ENCODE assay signal across 14 mouse cellular contexts in the genomic region with DNA sequence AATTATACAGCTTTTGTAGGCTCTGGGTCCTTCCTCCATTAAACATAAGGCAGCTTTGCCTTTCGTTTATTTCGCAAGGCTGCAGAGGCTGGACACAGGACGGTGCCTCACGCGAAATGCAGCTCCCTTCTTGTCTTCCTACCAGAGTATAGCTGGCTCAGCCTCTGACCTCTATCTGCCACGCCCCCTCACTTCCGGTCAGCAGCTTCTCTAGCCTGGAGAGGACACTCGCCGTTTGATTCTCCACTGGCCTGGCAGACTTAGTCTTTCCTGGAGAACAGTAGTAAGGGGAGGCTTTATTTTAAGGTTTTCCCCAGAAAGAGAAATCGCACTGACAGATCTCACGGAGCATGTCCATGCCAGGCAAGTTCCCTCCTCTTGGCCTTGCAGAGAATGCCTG.
DNase-seq lines count a peak whose midpoint lies in the region; ATAC-seq and TF ChIP-seq lines count a peak whose summit lies in the region.
"Had no signal": no experiment of that assay in that cellular context is flagged by ENCODE, and none has a peak within 500 bp of the region (broad histone marks: within the 10 kb centered on the region; RNA-seq: fewer than 3 reads in every experiment).

No protein-coding gene starts in this region.

- TF ChIP-seq CTCF in gastrocnemius, adult 2 months (IDR thresholded peaks at IDR 0.05) = no peak
- no peak for TF ChIP-seq CTCF in liver, adult 2 months (IDR thresholded peaks at IDR 0.05; ENCODE audit: low read depth, low read length)
- no peak for TF ChIP-seq CTCF in testis, adult 2 months (IDR thresholded peaks at IDR 0.05; ENCODE audit: control insufficient read depth, insufficient read depth, insufficient replicate concordance, low read depth, low read length)
- no peak for TF ChIP-seq CTCF in midbrain, postnatal 0 days (IDR thresholded peaks at IDR 0.05)

- no peak for ATAC-seq in liver, embryonic 11.5 days (replicated peaks; ENCODE audit: low FRiP score)
- no peak for ATAC-seq in midbrain, postnatal 0 days (ENCODE audit: low FRiP score)
- ATAC-seq: CD4-positive, CD25-positive, alpha-beta regulatory T cell, adult 4 months; intestine, postnatal 0 days; Patski had no signal

- H3K4me1 ChIP-seq in liver, adult 2 months (ENCODE audit: control insufficient read depth, insufficient read depth, low read length) = no peaks in the 10 kb centered on the region; the same call in 1 of the 2 replicates
- H3K4me1 ChIP-seq in liver, embryonic 11.5 days (replicated peaks; ENCODE audit: control insufficient read depth, insufficient read depth, low read length) = no peaks in the 10 kb centered on the region
- peaks cover 3% of the 10 kb centered on the region; the same call in 1 of the 2 replicates for H3K4me1 ChIP-seq in testis, adult 2 months (ENCODE audit: control insufficient read depth, insufficient read depth, low read length)
- no peaks in the 10 kb centered on the region for H3K4me1 ChIP-seq in midbrain, postnatal 0 days (ENCODE audit: insufficient read depth, low read length)
- H3K4me1 ChIP-seq: liver, embryonic 15.5 days had no signal

- no peaks in the 10 kb centered on the region for H3K9me3 ChIP-seq in liver, embryonic 11.5 days (ENCODE audit: control insufficient read depth, low read length)
- H3K9me3 ChIP-seq in midbrain, postnatal 0 days (ENCODE audit: low read length) = no peaks in the 10 kb centered on the region
- H3K9me3 ChIP-seq: liver, embryonic 15.5 days had no signal

- intact Hi-C loops in gastrocnemius, adult 2 months (cut with DNase I) = no loop called here
- intact Hi-C loops in heart, postnatal 36 days (cut with DNase I) = no loop called here

- H3K36me3 ChIP-seq in liver, adult 2 months (ENCODE audit: control insufficient read depth, insufficient read depth, low read length) = no peaks in the 10 kb centered on the region
- H3K36me3 ChIP-seq in liver, embryonic 11.5 days (ENCODE audit: control insufficient read depth, insufficient read depth, low read length) = no peaks in the 10 kb centered on the region
- no peaks in the 10 kb centered on the region for H3K36me3 ChIP-seq in testis, adult 2 months (ENCODE audit: control insufficient read depth, insufficient read depth, low read length)
- H3K36me3 ChIP-seq in midbrain, postnatal 0 days (ENCODE audit: insufficient read depth, low read length) = no peaks in the 10 kb centered on the region
- H3K36me3 ChIP-seq: liver, embryonic 15.5 days had no signal

- no peaks in the 10 kb centered on the region for H3K27me3 ChIP-seq in liver, adult 2 months (ENCODE audit: control insufficient read depth, insufficient read depth, low read length)
- H3K27me3 ChIP-seq in liver, embryonic 11.5 days (replicated peaks; ENCODE audit: control insufficient read depth, insufficient read depth, low read length) = no peaks in the 10 kb centered on the region
- no peaks in the 10 kb centered on the region for H3K27me3 ChIP-seq in testis, adult 2 months (ENCODE audit: control insufficient read depth, insufficient read depth, low read length)
- H3K27me3 ChIP-seq in midbrain, postnatal 0 days (ENCODE audit: insufficient read depth, low read length) = no peaks in the 10 kb centered on the region
- H3K27me3 ChIP-seq: liver, embryonic 15.5 days; Patski had no signal

- no peak overlapping the region for H3K9ac ChIP-seq in liver, adult 2 months (ENCODE audit: low read depth, low read length)
- H3K9ac ChIP-seq in liver, embryonic 11.5 days (ENCODE audit: low read depth, low read length) = no peak overlapping the region
- no peak overlapping the region for H3K9ac ChIP-seq in midbrain, postnatal 0 days (replicated peaks; ENCODE audit: low read length, poor library complexity, severe bottlenecking)
- H3K9ac ChIP-seq: liver, embryonic 15.5 days had no signal

- 64% methylated on average over 11 of the region's 11 CpGs for WGBS in liver, adult 2 months
- 49% methylated on average over 11 of the region's 11 CpGs for WGBS in liver, embryonic 11.5 days
- WGBS in midbrain, postnatal 0 days = 70% methylated on average over 11 of the region's 11 CpGs

- no peak overlapping the region for H3K4me3 ChIP-seq in gastrocnemius, adult 2 months
- no peak overlapping the region; the same call in 1 of the 2 replicates for H3K4me3 ChIP-seq in liver, adult 2 months (ENCODE audit: insufficient read depth, low read depth, low read length)
- H3K4me3 ChIP-seq in liver, embryonic 11.5 days (ENCODE audit: low read depth, low read length) = no peak overlapping the region
- H3K4me3 ChIP-seq in testis, adult 2 months (ENCODE audit: control insufficient read depth, low read depth, low read length) = peak overlapping the region; percentile 67
- H3K4me3 ChIP-seq in midbrain, postnatal 0 days (ENCODE audit: low read depth, low read length) = no peak overlapping the region
- H3K4me3 ChIP-seq: left cerebral cortex, adult 2 months; liver, embryonic 15.5 days had no signal

- no peak for TF ChIP-seq POLR2A in liver, adult 2 months (IDR thresholded peaks at IDR 0.05; ENCODE audit: extremely low read depth, insufficient read depth, low read length)
- TF ChIP-seq POLR2A in testis, adult 2 months (IDR thresholded peaks at IDR 0.05; ENCODE audit: control insufficient read depth, low read depth, low read length) = peak; percentile 60; the same call in 1 of the 2 replicates

- no peaks in the 10 kb centered on the region for H3K79me2 ChIP-seq in liver, adult 2 months (ENCODE audit: control insufficient read depth, insufficient read depth, low read length)

- peak; percentile 18 for DNase-seq in gastrocnemius, adult 2 months
- DNase-seq in gastrocnemius, adult 8-10 months (ENCODE audit: low spot score in 2 of 2) = no peak
- DNase-seq in liver, adult 2 months (ENCODE audit: extremely low read depth, low read depth, low spot score) = peak; percentile 31
- no peak for DNase-seq in liver, embryonic 11.5 days (ENCODE audit: low spot score)
- peak; percentile 27 to 54 for DNase-seq in heart, postnatal 36 days
- DNase-seq in midbrain, postnatal 0 days (ENCODE audit: low spot score) = no peak
- no peak for DNase-seq in T-cell, adult 2 months (ENCODE audit: low spot score)
- DNase-seq: cerebellum, adult 9-10 months had no signal

- H3K4me2 ChIP-seq in liver, embryonic 11.5 days = no peak overlapping the region
- no peak overlapping the region for H3K4me2 ChIP-seq in midbrain, postnatal 0 days (ENCODE audit: low read depth, low read length, poor library complexity, severe bottlenecking)
- H3K4me2 ChIP-seq: liver, embryonic 15.5 days had no signal

- H3K27ac ChIP-seq in gastrocnemius, adult 2 months = no peak overlapping the region
- no peak overlapping the region for H3K27ac ChIP-seq in liver, adult 2 months (replicated peaks; ENCODE audit: insufficient read depth, low read depth, low read length)
- no peak overlapping the region for H3K27ac ChIP-seq in liver, embryonic 11.5 days (ENCODE audit: low read depth, low read length)
- H3K27ac ChIP-seq in testis, adult 2 months (ENCODE audit: control insufficient read depth, insufficient read depth, low read depth, low read length) = no peak overlapping the region; the same call in 1 of the 2 replicates
- no peak overlapping the region for H3K27ac ChIP-seq in midbrain, postnatal 0 days (ENCODE audit: low read depth, low read length)
- H3K27ac ChIP-seq: left cerebral cortex, adult 2 months; liver, embryonic 15.5 days had no signal

Comparison
In these comparisons a context has a peak if more than half of its experiments do, and no peak if none do; other contexts are left out.
1. DNase-seq: peak in gastrocnemius, adult 2 months (single experiment), liver, adult 2 months (single experiment) and heart, postnatal 36 days (2 of 2); none in gastrocnemius, adult 8-10 months (0 of 2), liver, embryonic 11.5 days (single experiment), midbrain, postnatal 0 days (single experiment) and T-cell, adult 2 months (single experiment).